Mouse (Mus musculus) cortical plate, adult 2 months (tissue): ENCODE measurements around the gene 3100002H09Rik. TPM values are rescaled to one million over a fixed set of nuclear protein-coding genes. Genes with fewer than 3 reads are reported as not detected.

Experiments used
- H3K27ac ChIP-seq: fragments of 200-500 bp; 2 replicates; pipeline ENCODE4 v1.5.1; 2012; ENCODE audit warnings: low read length, control low read depth, inconsistent platforms; ENCODE audit not compliant: insufficient read depth
- H3K4me1 ChIP-seq: fragments of 200-500 bp; 2 replicates; pipeline ENCODE4 v1.6.1; 2011; ENCODE audit warnings: low read length; ENCODE audit not compliant: control insufficient read depth, insufficient read depth
- H3K4me3 ChIP-seq: fragments of 200-500 bp; 2 replicates; pipeline ENCODE4 v1.5.1; 2011; ENCODE audit warnings: mild to moderate bottlenecking, low read length, control low read depth; ENCODE audit not compliant: insufficient read depth
- CTCF ChIP-seq: fragments of 200-500 bp; IDR thresholded peaks from 2 replicates; pipeline ENCODE4 v1.5.1; 2011; ENCODE audit warnings: mild to moderate bottlenecking, control low read depth, low read length; ENCODE audit not compliant: insufficient read depth; ENCODE audit errors: extremely low read depth
- POLR2A ChIP-seq: fragments of 200-500 bp; IDR thresholded peaks from 2 replicates; pipeline ENCODE4 v1.6.1; 2011; ENCODE audit warnings: mild to moderate bottlenecking, low read length, control low read depth; ENCODE audit not compliant: insufficient read depth; ENCODE audit errors: extremely low read depth
- polyA plus RNA-seq: library from polyadenylated mRNA; depleted of rRNA; stranded (reverse); fragments of >200 nt; gene quantifications from 2 replicates; pipeline ENCODE4 v1.2.3, GENCODE M21; 2012; rRNA removed

The 3100002H09Rik gene
- polyA plus RNA-seq, 1 experiment, result 0.25 TPM

- Histone ChIP-seq H3K4me1 (0 out of 2 replicates have a peak, but pooled peaks cover 2% of the 10 kb centered on the region), H3K4me3 (no peak overlapping the region), H3K27ac (no peak overlapping the region)
- TF ChIP-seq POLR2A, result no peak
- TF ChIP-seq CTCF, result no peak
These were observed 47.9 kb downstream of the 3100002H09Rik start for GRCm38 (mm10) chr4:124562721-124563120.

Other genes starting within 250 kb of the 3100002H09Rik start
- 13.8 and 15.8 TPM in 2 replicates for gene Pou3f1, start 46.0 kb upstream of the 3100002H09Rik start, polyA plus RNA-seq
- 18.6 and 19.3 TPM in 2 replicates for gene Utp11, start 82.8 kb upstream of the 3100002H09Rik start, polyA plus RNA-seq
- gene Fhl3, start 89.9 kb upstream of the 3100002H09Rik start, polyA plus RNA-seq, result 1.8 and 2.4 TPM in 2 replicates
- gene Sf3a3, start 104.0 kb upstream of the 3100002H09Rik start, polyA plus RNA-seq, result 33.9 and 35.4 TPM in 2 replicates
- gene Inpp5b, start 131.0 kb upstream of the 3100002H09Rik start, polyA plus RNA-seq, result 73.6 and 78.2 TPM in 2 replicates
- gene Mtf1, start 191.3 kb upstream of the 3100002H09Rik start, polyA plus RNA-seq, result 13.2 and 14.5 TPM in 2 replicates
- gene Yrdc, start 239.9 kb upstream of the 3100002H09Rik start, polyA plus RNA-seq, result 41.5 and 42.0 TPM in 2 replicates
- 95.8 and 103 TPM in 2 replicates for gene 1110065P20Rik, start 240.4 kb upstream of the 3100002H09Rik start, polyA plus RNA-seq